Mouse (Mus musculus): ENCODE measurements around the gene Nrros. TPM values are rescaled to one million over a fixed set of nuclear protein-coding genes. Genes with fewer than 3 reads are reported as not detected.

Nrros gene
- polyA plus RNA-seq, 1 experiment = 0.60 TPM

GRCm38 (mm10) chr16:32179333-32179901 lies 14.0 kb upstream of the Nrros start, which contains the start of gene Bex6:
TSS of gene Bex6 (plus strand) at chr16:32179823.
- H3K4me3 ChIP-seq (ENCODE audit: insufficient read depth, low read length) = no peak within 1 kb of the TSS
- TF ChIP-seq POLR2A (IDR thresholded peaks at IDR 0.05; ENCODE audit: low read depth, low read length) (no peak), CTCF (IDR thresholded peaks at IDR 0.05; ENCODE audit: borderline replicate concordance, insufficient read depth, low read length) (no peak)
- H3K4me1 ChIP-seq (ENCODE audit: control insufficient read depth, insufficient read depth, low read length) = no peaks in the 10 kb centered on the region
- H3K27ac ChIP-seq (ENCODE audit: insufficient read depth, low read length) = no peak within 1 kb of the TSS

GRCm38 (mm10) chr16:32176896-32177686 lies 11.7 kb upstream of the Nrros start:
- Histone ChIP-seq H3K27ac (ENCODE audit: insufficient read depth, low read length) (no peak overlapping the region), H3K4me3 (ENCODE audit: insufficient read depth, low read length) (no peak overlapping the region), H3K4me1 (ENCODE audit: control insufficient read depth, insufficient read depth, low read length) (no peaks in the 10 kb centered on the region)
- TF ChIP-seq POLR2A (IDR thresholded peaks at IDR 0.05; ENCODE audit: low read depth, low read length) = no peak
- no peak for TF ChIP-seq CTCF (IDR thresholded peaks at IDR 0.05; ENCODE audit: borderline replicate concordance, insufficient read depth, low read length)

DNA sequence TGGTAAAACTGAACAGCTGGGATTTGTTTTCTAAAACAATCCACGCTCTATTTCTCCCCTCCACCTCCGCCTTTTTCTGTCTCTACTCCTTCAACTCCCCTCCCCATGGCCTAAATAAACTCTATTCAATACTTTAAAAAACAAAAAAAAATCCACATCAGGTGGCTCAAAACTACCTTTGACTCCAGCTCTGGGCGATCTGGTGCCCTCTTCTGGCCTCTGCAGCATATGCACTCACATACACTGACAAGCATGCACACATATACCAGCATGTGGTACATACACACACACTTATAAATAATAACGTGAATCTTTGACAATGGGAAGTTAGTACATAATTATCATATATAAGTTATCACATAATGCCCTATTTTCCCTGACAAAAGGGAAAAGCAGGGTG lies 9.6 kb upstream of the Nrros start:
- TF ChIP-seq POLR2A (IDR thresholded peaks at IDR 0.05; ENCODE audit: low read depth, low read length) (no peak), CTCF (IDR thresholded peaks at IDR 0.05; ENCODE audit: borderline replicate concordance, insufficient read depth, low read length) (no peak)
- no peak overlapping the region for H3K27ac ChIP-seq (ENCODE audit: insufficient read depth, low read length)
- no peaks in the 10 kb centered on the region for H3K4me1 ChIP-seq (ENCODE audit: control insufficient read depth, insufficient read depth, low read length)
- no peak overlapping the region for H3K4me3 ChIP-seq (ENCODE audit: insufficient read depth, low read length)

- Histone ChIP-seq H3K27ac (ENCODE audit: insufficient read depth, low read length) (no peak overlapping the region), H3K4me1 (ENCODE audit: control insufficient read depth, insufficient read depth, low read length) (no peaks in the 10 kb centered on the region), H3K4me3 (ENCODE audit: insufficient read depth, low read length) (no peak overlapping the region)
- no peak for TF ChIP-seq POLR2A (IDR thresholded peaks at IDR 0.05; ENCODE audit: low read depth, low read length)
- no peak for TF ChIP-seq CTCF (IDR thresholded peaks at IDR 0.05; ENCODE audit: borderline replicate concordance, insufficient read depth, low read length)
Measured at GRCm38 (mm10) chr16:32174340-32175005, 9.1 kb upstream of the Nrros start.

- H3K4me3 ChIP-seq (ENCODE audit: insufficient read depth, low read length) = no peak overlapping the region
- TF ChIP-seq POLR2A (IDR thresholded peaks at IDR 0.05; ENCODE audit: low read depth, low read length) (no peak), CTCF (IDR thresholded peaks at IDR 0.05; ENCODE audit: borderline replicate concordance, insufficient read depth, low read length) (no peak)
- no peaks in the 10 kb centered on the region for H3K4me1 ChIP-seq (ENCODE audit: control insufficient read depth, insufficient read depth, low read length)
- H3K27ac ChIP-seq (ENCODE audit: insufficient read depth, low read length) = no peak overlapping the region
Measured at GRCm38 (mm10) chr16:32173401-32173800, 8.0 kb upstream of the Nrros start.

DNA sequence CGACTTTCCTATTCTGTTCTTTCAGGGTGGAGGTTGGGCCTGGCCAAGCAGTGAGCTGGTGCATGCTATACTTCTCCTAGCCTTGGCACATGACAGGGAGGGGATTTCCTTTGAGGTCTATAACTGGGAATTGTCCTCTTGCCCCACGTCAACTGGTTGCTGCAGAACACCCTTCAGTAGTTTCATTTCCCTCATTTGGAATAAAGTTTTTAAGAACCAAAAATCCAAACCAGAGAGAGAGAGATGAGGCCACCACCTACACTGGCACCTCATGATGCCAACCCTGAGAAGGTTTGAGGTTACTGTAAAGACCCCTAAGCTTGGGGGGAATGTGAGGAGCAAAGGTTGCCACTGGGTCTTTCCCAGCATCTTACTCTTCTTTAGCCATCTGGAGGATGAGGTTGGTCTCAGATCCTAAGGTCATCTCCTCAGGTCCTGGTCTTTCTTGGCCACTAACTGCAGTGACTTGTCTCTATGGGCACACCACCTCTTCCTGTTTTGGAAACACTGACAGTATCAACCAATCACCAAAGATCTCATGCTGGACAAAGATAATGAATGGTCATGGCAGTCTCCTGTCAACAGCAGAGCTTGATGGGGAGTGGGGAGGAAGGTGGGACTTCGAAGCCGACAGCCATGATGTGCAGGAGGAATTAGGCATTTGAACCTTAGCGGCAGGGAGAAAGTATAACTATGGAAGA lies 5.8 kb upstream of the Nrros start:
- TF ChIP-seq CTCF (IDR thresholded peaks at IDR 0.05; ENCODE audit: borderline replicate concordance, insufficient read depth, low read length) (no peak), POLR2A (IDR thresholded peaks at IDR 0.05; ENCODE audit: low read depth, low read length) (no peak)
- no peak overlapping the region for H3K27ac ChIP-seq (ENCODE audit: insufficient read depth, low read length)
- H3K4me3 ChIP-seq (ENCODE audit: insufficient read depth, low read length) = no peak overlapping the region
- H3K4me1 ChIP-seq (ENCODE audit: control insufficient read depth, insufficient read depth, low read length) = no peaks in the 10 kb centered on the region

DNA sequence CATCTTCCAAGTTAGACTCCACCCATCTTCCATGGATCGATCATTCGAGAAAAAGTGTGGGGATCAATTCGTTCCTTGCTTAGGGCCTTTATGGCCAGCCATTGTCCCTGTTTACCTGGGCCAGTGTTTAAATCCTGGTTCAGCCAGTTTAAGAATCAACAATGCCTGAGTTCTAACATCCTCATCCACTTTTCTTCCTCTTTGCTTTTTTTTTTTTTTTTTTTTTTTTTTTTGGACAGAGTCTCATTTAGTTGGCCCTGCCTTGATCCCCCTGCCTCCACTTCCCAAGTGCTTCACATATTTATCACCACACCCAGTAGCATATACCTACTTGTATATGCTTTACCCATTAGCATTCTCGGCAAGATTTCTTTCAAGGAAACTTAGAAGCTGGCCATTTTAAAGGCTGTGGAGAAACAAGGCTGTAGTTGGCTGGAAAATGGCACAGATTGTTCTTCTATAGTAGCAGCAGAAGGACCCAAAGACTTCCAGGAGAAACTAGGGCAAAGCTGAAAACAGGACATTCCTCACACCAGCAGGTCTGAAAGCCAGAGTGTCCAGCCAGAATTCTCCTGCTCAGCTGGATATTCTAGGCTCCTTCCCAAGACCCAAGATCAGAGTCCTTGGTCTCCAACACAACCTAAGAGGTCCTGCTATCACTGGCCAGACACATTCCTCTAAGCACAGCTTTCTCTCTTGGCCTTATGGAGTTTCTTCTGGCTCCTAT lies 2.6 kb upstream of the Nrros start:
- Histone ChIP-seq H3K27ac (ENCODE audit: insufficient read depth, low read length) (no peak overlapping the region), H3K4me3 (ENCODE audit: insufficient read depth, low read length) (no peak overlapping the region), H3K4me1 (ENCODE audit: control insufficient read depth, insufficient read depth, low read length) (no peaks in the 10 kb centered on the region)
- TF ChIP-seq CTCF (IDR thresholded peaks at IDR 0.05; ENCODE audit: borderline replicate concordance, insufficient read depth, low read length) (no peak), POLR2A (IDR thresholded peaks at IDR 0.05; ENCODE audit: low read depth, low read length) (no peak)

DNA sequence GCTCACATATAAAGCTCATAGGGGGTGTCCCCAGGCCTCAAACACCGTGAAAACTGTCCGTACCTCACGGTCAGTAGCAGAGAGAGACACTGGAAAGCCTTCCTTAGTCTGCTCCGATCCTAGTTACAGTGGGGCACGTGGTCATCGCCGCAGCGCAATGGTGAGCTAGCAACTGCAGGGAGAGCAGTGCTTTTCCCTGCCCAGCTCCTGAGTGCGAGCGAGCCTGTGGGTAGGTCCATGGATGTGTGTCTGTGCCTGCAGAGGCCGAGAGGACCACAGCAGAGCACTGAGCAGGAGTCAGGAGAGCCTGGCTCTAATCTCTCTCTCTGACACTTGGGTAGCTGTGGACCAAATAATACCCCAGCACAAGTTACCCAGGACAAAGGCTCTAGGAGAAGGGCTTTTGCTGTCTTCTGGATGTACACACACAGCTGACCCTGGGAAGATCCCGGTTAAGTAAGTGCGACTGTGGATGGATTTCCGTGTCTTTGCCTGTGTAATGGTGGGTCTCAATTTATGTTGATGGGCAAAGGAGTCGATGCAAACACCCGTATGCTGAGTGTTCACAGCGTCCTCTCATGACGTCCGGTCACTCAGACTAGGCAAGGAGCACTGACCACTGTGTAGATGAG lies 882 bp downstream of the Nrros start:
- TF ChIP-seq POLR2A (IDR thresholded peaks at IDR 0.05; ENCODE audit: low read depth, low read length) (no peak), CTCF (IDR thresholded peaks at IDR 0.05; ENCODE audit: borderline replicate concordance, insufficient read depth, low read length) (no peak)
- H3K27ac ChIP-seq (ENCODE audit: insufficient read depth, low read length) = no peak overlapping the region
- no peak overlapping the region for H3K4me3 ChIP-seq (ENCODE audit: insufficient read depth, low read length)
- no peaks in the 10 kb centered on the region for H3K4me1 ChIP-seq (ENCODE audit: control insufficient read depth, insufficient read depth, low read length)

DNA sequence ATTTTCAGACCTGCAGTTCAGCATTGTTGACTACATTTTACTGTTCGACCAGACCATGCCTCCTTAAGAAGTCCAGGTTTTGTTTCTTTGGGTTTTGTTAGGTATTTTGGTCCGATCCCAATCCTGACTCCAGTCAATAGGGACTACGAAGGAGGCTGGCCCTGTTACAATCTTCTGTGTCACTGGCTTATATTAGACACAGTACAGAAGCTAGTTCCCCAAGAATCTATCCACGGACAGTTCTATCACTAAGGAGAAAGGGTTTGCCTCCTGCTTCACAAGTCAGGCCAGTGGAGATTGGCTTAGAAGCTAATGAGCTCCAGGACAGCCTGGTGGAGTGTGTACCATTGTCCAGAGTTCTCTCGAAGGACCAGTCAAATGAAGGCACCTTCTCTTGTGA lies 1.5 kb downstream of the Nrros start:
- H3K4me3 ChIP-seq (ENCODE audit: insufficient read depth, low read length) = no peak overlapping the region
- H3K27ac ChIP-seq (ENCODE audit: insufficient read depth, low read length) = no peak overlapping the region
- no peak for TF ChIP-seq CTCF (IDR thresholded peaks at IDR 0.05; ENCODE audit: borderline replicate concordance, insufficient read depth, low read length)
- TF ChIP-seq POLR2A (IDR thresholded peaks at IDR 0.05; ENCODE audit: low read depth, low read length) = no peak
- no peaks in the 10 kb centered on the region for H3K4me1 ChIP-seq (ENCODE audit: control insufficient read depth, insufficient read depth, low read length)
